Mouse (Mus musculus): Measurements from ENCODE around the gene Fmnl2.

- no peak for TF ChIP-seq CTCF (conservative IDR thresholded peaks at IDR 0.05; ENCODE audit: insufficient read depth, insufficient read length, low read depth, low read length)
- TF ChIP-seq POLR2A (IDR thresholded peaks at IDR 0.05; ENCODE audit: low read depth, low read length) = no peak
Measured at GRCm38 (mm10) chr2:52868181-52868580, 10.5 kb downstream of the Fmnl2 start.

Measured in kidney, adult 2 months (tissue).